Mouse (Mus musculus) limb, embryonic 12.5 days (tissue): Measurements from ENCODE around the gene Hus1b. TPM values are rescaled to one million over a fixed set of nuclear protein-coding genes. Genes with fewer than 3 reads are reported as not detected.

Experiments
- ATAC-seq: fragments of 200-750 bp; cut with Nextera tagmentation; 2 replicates; pipeline ENCODE4 v1.8.0; 2017; ENCODE audit warnings: low read depth, moderate TSS enrichment; ENCODE audit not compliant: insufficient number of reproducible peaks, insufficient read depth, low FRiP score, low TSS enrichment
- H3K27ac ChIP-seq: fragments of 300-500 bp; sonication (generic); 2 replicates; pipeline ENCODE4 v1.5.1; 2016; ENCODE audit warnings: mild to moderate bottlenecking, moderate library complexity
- H3K27me3 ChIP-seq: fragments of 300-500 bp; sonication (generic); 2 replicates; pipeline ENCODE4 v1.6.1; 2016; ENCODE audit warnings: mild to moderate bottlenecking, moderate library complexity
- H3K36me3 ChIP-seq: fragments of 300-500 bp; sonication (generic); 2 replicates; pipeline ENCODE4 v1.6.1; 2016; ENCODE audit warnings: mild to moderate bottlenecking, moderate library complexity
- H3K4me1 ChIP-seq: fragments of 300-500 bp; sonication (generic); replicated peaks from 2 replicates; pipeline ENCODE4 v1.6.1; 2016
- H3K4me2 ChIP-seq: fragments of 300-500 bp; sonication (generic); 2 replicates; pipeline ENCODE4 v1.6.1; 2016; ENCODE audit warnings: mild to moderate bottlenecking, moderate library complexity
- H3K4me3 ChIP-seq: fragments of 300-500 bp; sonication (generic); replicated peaks from 2 replicates; pipeline ENCODE4 v1.5.1; 2016; ENCODE audit warnings: mild to moderate bottlenecking
- H3K9ac ChIP-seq: fragments of 300-500 bp; sonication (generic); replicated peaks from 2 replicates; pipeline ENCODE4 v1.6.1; 2016; ENCODE audit warnings: mild to moderate bottlenecking, moderate library complexity
- H3K9me3 ChIP-seq: fragments of 300-500 bp; sonication (generic); 2 replicates; pipeline ENCODE4 v1.6.1; 2016; ENCODE audit warnings: mild to moderate bottlenecking, moderate library complexity
- WGBS: fragments of 180-500 bp; shearing (Covaris S2); methylation state at CpG from one replicate; pipeline ENCODE4 v1.1.7; 2016; 5-methylcytosine and 5-hydroxymethylcytosine counted together
- polyA plus RNA-seq: library from polyadenylated mRNA; unstranded; fragments of >200 nt; fragmentation: Nextera tagmentation; extraction: Ambion mirVana; gene quantifications from 2 replicates; pipeline ENCODE4 v1.2.1, GENCODE M21; 2016

Gene Hus1b
- polyA plus RNA-seq, 1 experiment from 2014 or later: not detected

- whole genome bisulfite sequencing: 50% methylated on average over 8 of the region's 8 CpGs
- Histone ChIP-seq H3K27ac (no peak overlapping the region), H3K4me2 (no peak overlapping the region), H3K4me1 (peaks cover 4% of the 10 kb centered on the region; the same call in 1 of the 2 replicates), H3K9ac (no peak overlapping the region), H3K9me3 (no peaks in the 10 kb centered on the region), H3K4me3 (no peak overlapping the region), H3K27me3 (peaks cover 3% of the 10 kb centered on the region; the same call in 1 of the 2 replicates), H3K36me3 (no peaks in the 10 kb centered on the region)
- ATAC-seq: no peak
Observed at GRCm38 (mm10) chr13:30976536-30977084, 29.1 kb upstream of the Hus1b start.

GRCm38 (mm10) chr13:30974247-30974630, 26.7 kb upstream of the Hus1b start:
- H3K9ac ChIP-seq: peak overlapping the region; percentile 90
- no peaks in the 10 kb centered on the region for H3K36me3 ChIP-seq
- peak overlapping the region; percentile 64 for H3K4me2 ChIP-seq
- ATAC-seq: 0 out of 2 replicates have a peak, but pooled peaks have one; percentile 47
- H3K4me1 ChIP-seq: peaks cover 7% of the 10 kb centered on the region; the same call in 1 of the 2 replicates
- H3K27me3 ChIP-seq: peaks cover 3% of the 10 kb centered on the region; the same call in 1 of the 2 replicates
- H3K9me3 ChIP-seq: no peaks in the 10 kb centered on the region
- H3K27ac ChIP-seq: no peak overlapping the region
- H3K4me3 ChIP-seq: peak overlapping the region; percentile 86
- WGBS: 22% methylated on average over 5 of the region's 5 CpGs

- Histone ChIP-seq H3K4me2 (peak within 1 kb of the TSS; percentile 64), H3K27ac (peak within 1 kb of the TSS; percentile 87), H3K4me3 (peak within 1 kb of the TSS; percentile 86), H3K27me3 (peaks cover 3% of the 10 kb centered on the region; the same call in 1 of the 2 replicates), H3K36me3 (no peaks in the 10 kb centered on the region), H3K9me3 (no peaks in the 10 kb centered on the region), H3K9ac (peak within 1 kb of the TSS; percentile 90), H3K4me1 (peaks cover 7% of the 10 kb centered on the region; the same call in 1 of the 2 replicates)
- ATAC-seq: peak; percentile 92
- WGBS: under 1% methylated on average over 54 of the region's 54 CpGs
Observed at GRCm38 (mm10) chr13:30973501-30974246, 26.1 kb upstream of the Hus1b start, which contains the start of the genes Exoc2 and Gm5447. Exoc2 (minus strand) TSS chr13:30974093. Gm5447 (plus strand) TSS chr13:30974204.

GRCm38 (mm10) chr13:30972102-30972501, 24.5 kb upstream of the Hus1b start:
- no peak for ATAC-seq
- H3K36me3 ChIP-seq: no peaks in the 10 kb centered on the region
- H3K9me3 ChIP-seq: no peaks in the 10 kb centered on the region
- peaks cover 1% of the 10 kb centered on the region; the same call in 1 of the 2 replicates for H3K27me3 ChIP-seq
- H3K4me1 ChIP-seq: peaks cover 9% of the 10 kb centered on the region; the same call in 1 of the 2 replicates
- no peak overlapping the region for H3K27ac ChIP-seq
- 92% methylated on average over 2 of the region's 2 CpGs for WGBS
- no peak overlapping the region for H3K4me2 ChIP-seq
- no peak overlapping the region for H3K9ac ChIP-seq
- H3K4me3 ChIP-seq: no peak overlapping the region

- no peak overlapping the region for H3K4me2 ChIP-seq
- no peak overlapping the region for H3K27ac ChIP-seq
- WGBS: 91% methylated on average over 3 of the region's 3 CpGs
- no peak for ATAC-seq
- no peaks in the 10 kb centered on the region; the same call in 1 of the 2 replicates for H3K27me3 ChIP-seq
- H3K9ac ChIP-seq: no peak overlapping the region
- H3K36me3 ChIP-seq: no peaks in the 10 kb centered on the region
- H3K9me3 ChIP-seq: no peaks in the 10 kb centered on the region
- H3K4me1 ChIP-seq: peaks cover 19% of the 10 kb centered on the region
- no peak overlapping the region for H3K4me3 ChIP-seq
Observed at GRCm38 (mm10) chr13:30971047-30971446, 23.5 kb upstream of the Hus1b start.

- peaks cover 25% of the 10 kb centered on the region for H3K4me1 ChIP-seq
- H3K36me3 ChIP-seq: no peaks in the 10 kb centered on the region
- H3K9ac ChIP-seq: no peak overlapping the region
- H3K4me2 ChIP-seq: no peak overlapping the region
- ATAC-seq: no peak
- H3K27me3 ChIP-seq: no peaks in the 10 kb centered on the region
- WGBS: 69% methylated on average over 4 of the region's 4 CpGs
- H3K9me3 ChIP-seq: no peaks in the 10 kb centered on the region
- no peak overlapping the region for H3K27ac ChIP-seq
- no peak overlapping the region for H3K4me3 ChIP-seq
Observed at GRCm38 (mm10) chr13:30968311-30968710, 20.8 kb upstream of the Hus1b start.

- Histone ChIP-seq H3K27ac (0 out of 2 replicates have a peak overlapping the region, but pooled peaks have one; percentile 41), H3K4me3 (0 out of 2 replicates have a peak overlapping the region, but pooled peaks have one; percentile 9)
Observed at GRCm38 (mm10) chr13:30966507-30966911, 18.9 kb upstream of the Hus1b start.

GRCm38 (mm10) chr13:30961932-30962331, 14.4 kb upstream of the Hus1b start:
- WGBS: 58% methylated on average over 2 of the region's 2 CpGs
- H3K4me1 ChIP-seq: peaks cover 19% of the 10 kb centered on the region
- no peak overlapping the region for H3K4me2 ChIP-seq
- H3K9ac ChIP-seq: no peak overlapping the region
- no peaks in the 10 kb centered on the region for H3K36me3 ChIP-seq
- H3K9me3 ChIP-seq: no peaks in the 10 kb centered on the region
- no peaks in the 10 kb centered on the region for H3K27me3 ChIP-seq
- no peak for ATAC-seq
- H3K4me3 ChIP-seq: no peak overlapping the region
- no peak overlapping the region for H3K27ac ChIP-seq

More at GRCm38 (mm10) chr13:30966507-30966911, 18.9 kb upstream of the Hus1b start:
- H3K4me1 ChIP-seq: peaks cover 25% of the 10 kb centered on the region
- no peaks in the 10 kb centered on the region for H3K27me3 ChIP-seq
- H3K9me3 ChIP-seq: no peaks in the 10 kb centered on the region
- 11% methylated on average over 10 of the region's 10 CpGs for WGBS
- peak; percentile 71; the same call in 1 of the 2 replicates for ATAC-seq
- H3K9ac ChIP-seq: 0 out of 2 replicates have a peak overlapping the region, but pooled peaks have one; percentile 27
- H3K4me2 ChIP-seq: peak overlapping the region; percentile 54
- H3K36me3 ChIP-seq: no peaks in the 10 kb centered on the region

GRCm38 (mm10) chr13:30960714-30961113, 13.2 kb upstream of the Hus1b start:
- no peaks in the 10 kb centered on the region for H3K36me3 ChIP-seq
- no peaks in the 10 kb centered on the region for H3K27me3 ChIP-seq
- WGBS: 83% methylated on average over 2 of the region's 2 CpGs
- no peak overlapping the region for H3K27ac ChIP-seq
- H3K4me3 ChIP-seq: no peak overlapping the region
- H3K4me1 ChIP-seq: peaks cover 9% of the 10 kb centered on the region
- no peak overlapping the region for H3K9ac ChIP-seq
- H3K9me3 ChIP-seq: no peaks in the 10 kb centered on the region
- H3K4me2 ChIP-seq: no peak overlapping the region
- no peak for ATAC-seq

- WGBS: 71% methylated on average over 1 of the region's 1 CpGs
- no peak overlapping the region for H3K9ac ChIP-seq
- H3K27ac ChIP-seq: no peak overlapping the region
- H3K4me1 ChIP-seq: no peaks in the 10 kb centered on the region
- H3K4me3 ChIP-seq: no peak overlapping the region
- H3K4me2 ChIP-seq: no peak overlapping the region
- ATAC-seq: no peak
- H3K36me3 ChIP-seq: no peaks in the 10 kb centered on the region
- no peaks in the 10 kb centered on the region for H3K27me3 ChIP-seq
- peaks cover 4% of the 10 kb centered on the region; the same call in 1 of the 2 replicates for H3K9me3 ChIP-seq
Observed at GRCm38 (mm10) chr13:30953580-30953979, 6.0 kb upstream of the Hus1b start.

GRCm38 (mm10) chr13:30952044-30952443, 4.5 kb upstream of the Hus1b start:
- Histone ChIP-seq H3K9ac (no peak overlapping the region), H3K36me3 (no peaks in the 10 kb centered on the region), H3K9me3 (peaks cover 4% of the 10 kb centered on the region; the same call in 1 of the 2 replicates), H3K4me3 (no peak overlapping the region), H3K4me1 (no peaks in the 10 kb centered on the region), H3K27me3 (no peaks in the 10 kb centered on the region), H3K27ac (no peak overlapping the region), H3K4me2 (no peak overlapping the region)
- ATAC-seq: no peak
- 92% methylated on average over 2 of the region's 2 CpGs for WGBS
